Mouse (Mus musculus) liver, postnatal 0 days (tissue): Measurements from ENCODE around the gene Elmo3.

Experiments used
- CTCF ChIP-seq: sonication (generic); IDR thresholded peaks from 2 replicates; pipeline ENCODE4 v1.5.1; 2016; ENCODE audit warnings: antibody characterized with exemption, low read depth
- EP300 ChIP-seq: IDR thresholded peaks from 2 replicates; pipeline ENCODE4 v1.6.1; 2016; ENCODE audit warnings: antibody characterized with exemption, low read depth, mild to moderate bottlenecking

GRCm38 (mm10) chr8:105332523-105332922, 27.1 kb downstream of the Elmo3 start:
- no peak for TF ChIP-seq CTCF
- TF ChIP-seq EP300: no peak
